Mouse (Mus musculus): ENCODE measurements around the gene Senp6.
"Not testable (repeated sequence)": the region's sequence is repeated elsewhere in the genome, so short reads cannot be mapped to it uniquely, and the experiment has no call there.

Senp6 gene

DNA sequence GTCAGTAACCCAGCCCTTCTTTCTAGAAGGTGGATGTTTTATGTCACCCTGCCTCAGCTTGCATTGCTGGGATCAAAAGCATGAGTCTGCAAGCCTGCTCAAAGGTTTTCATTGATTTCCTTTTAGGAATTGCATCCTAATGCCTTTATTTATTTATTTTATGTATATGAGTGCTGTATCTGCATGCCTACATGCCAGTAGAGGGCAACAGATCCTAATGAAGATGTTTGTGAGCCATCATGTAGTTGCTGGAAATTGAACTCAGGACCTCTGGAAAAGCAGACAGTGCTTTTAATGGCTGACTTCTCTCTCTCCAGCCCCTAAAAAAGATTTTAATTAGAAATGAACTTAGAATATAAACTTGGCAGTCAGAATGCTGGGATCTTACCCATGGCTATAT, 8.2 kb downstream of the Senp6 start:
- no peak for DNase-seq (ENCODE audit: low spot score in 2 of 2)

DNA sequence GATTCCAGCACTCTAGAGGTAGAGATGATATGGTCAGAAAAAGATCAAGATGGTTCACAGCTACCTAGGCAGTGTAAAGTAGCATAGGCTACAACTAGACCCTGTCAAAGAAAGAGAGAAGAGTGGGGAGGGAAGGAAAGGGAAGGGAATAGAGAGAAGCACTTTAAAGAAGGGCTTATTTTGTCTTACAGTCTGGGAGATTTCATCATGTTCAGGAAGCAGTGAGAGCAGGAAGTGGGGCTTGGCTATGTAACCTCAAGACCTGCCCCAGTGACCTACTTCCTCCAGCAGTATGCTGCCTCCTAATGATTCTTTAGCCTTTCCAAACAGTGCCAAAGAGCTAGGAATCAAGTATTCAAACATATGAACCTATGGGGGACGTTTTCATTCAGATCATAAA, 14.2 kb downstream of the Senp6 start:
- DNase-seq (ENCODE audit: low spot score in 2 of 2), result no peak

DNA sequence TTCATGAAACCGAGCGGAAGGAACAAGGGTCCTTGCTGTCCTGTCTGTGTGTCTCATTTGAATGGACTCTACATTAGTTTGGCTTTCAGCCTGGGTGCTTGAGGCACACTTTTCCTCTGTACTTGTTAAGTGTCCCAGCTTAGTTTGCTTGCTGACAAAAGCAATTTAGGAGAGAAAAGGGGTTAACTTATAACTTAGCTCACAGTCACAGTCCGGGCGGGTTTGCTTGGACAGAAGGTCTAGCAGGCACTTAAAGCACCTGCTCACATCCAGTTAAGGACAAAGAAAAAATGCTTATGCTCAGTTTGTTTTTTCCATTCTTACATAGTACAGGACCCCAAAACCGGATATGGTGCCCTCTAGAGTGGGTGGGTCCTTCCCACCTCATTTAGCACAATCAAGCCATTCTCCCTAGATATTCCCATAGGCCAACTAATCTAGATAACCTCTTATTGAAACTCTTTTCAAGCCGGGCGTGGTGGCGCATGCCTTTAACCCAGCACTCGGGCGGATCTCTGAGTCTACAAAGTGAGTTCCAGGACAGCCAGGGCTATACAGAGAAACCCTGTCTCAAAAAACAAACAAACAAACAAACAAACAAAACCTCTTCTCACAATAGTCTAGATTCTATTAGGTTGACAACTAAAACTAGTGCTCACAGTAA, 17.9 kb downstream of the Senp6 start:
- no peak for DNase-seq (ENCODE audit: low spot score in 2 of 2)

DNA sequence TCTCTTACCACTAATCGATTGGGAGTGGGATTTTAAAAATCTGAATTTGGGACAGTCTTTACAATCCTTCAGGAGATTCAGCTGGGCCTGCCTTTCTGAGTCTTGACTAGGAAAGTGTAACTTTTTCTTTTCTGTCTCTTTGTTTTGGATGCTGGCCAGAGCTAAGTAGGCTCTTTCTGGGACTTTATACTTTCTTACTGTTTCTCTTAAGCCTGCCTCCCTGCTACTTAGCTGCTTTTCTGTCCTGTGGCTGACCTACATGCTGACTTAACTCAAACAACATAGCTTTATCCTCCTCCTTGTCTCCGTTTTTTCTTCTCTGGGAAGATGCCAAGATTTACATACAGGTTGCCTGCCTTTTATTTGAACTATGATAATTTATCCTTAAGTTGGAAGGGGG, 19.0 kb downstream of the Senp6 start:
- no peak for DNase-seq (ENCODE audit: low spot score in 2 of 2)

DNA sequence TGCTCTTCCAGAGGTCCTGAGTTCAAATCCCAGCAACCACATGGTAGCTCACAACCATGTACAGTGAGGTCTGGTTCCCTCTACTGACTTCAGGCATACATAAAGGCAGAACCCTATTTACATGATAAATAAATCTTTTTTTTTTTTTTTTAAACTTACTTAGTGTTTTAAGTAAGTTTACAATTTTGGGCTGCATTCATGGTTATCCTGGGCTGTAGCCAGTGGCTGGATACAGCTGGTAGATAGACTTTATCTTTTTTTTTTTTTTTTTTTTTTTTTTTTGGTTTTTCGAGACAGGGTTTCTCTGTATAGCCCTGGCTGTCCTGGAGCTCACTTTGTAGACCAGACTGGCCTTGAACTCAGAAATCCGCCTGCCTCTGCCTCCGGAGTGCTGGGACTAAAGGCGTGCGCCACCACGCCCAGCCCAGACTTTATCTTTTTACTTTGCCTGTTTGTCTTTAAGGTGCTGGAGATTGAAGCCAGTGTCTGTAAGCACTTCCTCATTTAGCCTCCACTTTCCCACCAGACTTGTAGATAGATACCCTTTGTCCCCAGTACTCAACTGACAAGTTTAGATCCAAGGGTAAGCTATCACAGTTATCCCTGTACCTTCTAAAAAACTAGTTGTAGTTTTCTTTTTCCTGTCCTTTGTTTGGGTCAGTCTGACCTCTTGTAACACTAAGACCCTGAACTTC, 19.7 kb downstream of the Senp6 start:
- not testable (repeated sequence) for DNase-seq (ENCODE audit: low spot score in 2 of 2)

DNA sequence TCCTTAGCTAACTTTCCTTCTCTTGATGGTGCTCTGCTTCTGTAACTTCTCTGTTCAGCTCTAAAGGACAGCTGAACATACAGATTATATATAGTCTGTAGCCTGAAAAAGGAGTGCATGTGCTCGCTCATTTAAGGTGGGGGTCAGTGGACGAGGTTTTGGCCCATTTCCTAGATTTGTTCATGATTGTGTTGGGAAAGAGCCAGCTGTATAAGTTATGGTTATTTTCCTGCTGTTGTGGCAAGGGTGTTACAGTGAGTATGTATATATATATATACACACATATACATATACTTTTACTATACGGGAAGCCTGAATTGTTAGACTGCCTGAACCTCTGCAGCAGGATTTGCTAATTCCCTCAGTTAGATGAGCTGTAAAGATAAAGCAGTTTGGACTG, 22.7 kb downstream of the Senp6 start:
- no peak for DNase-seq (ENCODE audit: low spot score in 2 of 2)

DNA sequence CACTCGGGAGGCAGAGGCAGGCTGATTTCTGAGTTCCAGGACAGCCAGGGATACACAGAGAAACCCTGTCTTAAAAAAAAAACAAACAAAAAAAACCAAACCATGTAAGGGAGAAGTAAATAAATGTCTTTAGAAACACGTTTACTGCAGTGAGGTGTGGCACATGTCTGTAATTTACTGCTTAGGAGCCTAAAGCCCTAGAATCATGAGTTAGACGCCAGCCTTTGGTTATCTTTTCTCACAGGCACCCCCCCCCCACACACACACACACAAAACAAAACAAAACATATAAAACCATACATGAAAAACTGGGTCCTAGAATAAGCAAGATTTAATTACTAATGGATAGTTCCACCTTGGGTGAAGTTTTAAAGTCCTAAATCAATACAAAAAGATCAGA, 29.6 kb downstream of the Senp6 start:
- no peak for DNase-seq (ENCODE audit: low spot score in 2 of 2)

DNA sequence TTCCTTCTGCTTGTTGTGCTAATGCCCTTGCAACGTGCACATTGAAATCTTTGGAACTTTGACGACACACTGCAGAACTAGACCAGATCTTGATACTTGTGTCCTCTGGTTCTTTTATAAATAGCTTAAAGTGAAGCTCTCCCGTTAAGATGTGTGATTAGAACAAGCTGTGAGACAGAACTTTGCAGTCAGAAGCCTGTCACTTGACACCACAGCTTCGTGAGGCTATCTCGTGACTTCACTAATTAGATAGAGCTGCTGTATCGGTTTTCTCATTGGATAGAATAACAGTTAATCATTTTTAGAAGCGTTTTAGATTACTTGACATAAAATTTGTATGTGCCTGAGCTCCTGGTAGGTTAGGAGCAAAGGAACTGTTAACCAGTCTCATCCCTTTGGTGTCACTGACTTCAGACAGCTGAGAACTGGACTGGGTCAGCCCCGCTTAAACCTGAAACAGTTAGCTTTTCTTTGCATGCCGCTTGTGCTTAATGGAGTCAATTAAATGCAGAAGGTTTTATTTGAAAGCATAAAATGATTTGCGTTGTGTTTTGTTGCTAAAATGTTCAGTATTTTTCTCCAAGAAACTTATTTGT, 79.4 kb downstream of the Senp6 start:
- DNase-seq (ENCODE audit: low spot score in 2 of 2), result no peak

DNA sequence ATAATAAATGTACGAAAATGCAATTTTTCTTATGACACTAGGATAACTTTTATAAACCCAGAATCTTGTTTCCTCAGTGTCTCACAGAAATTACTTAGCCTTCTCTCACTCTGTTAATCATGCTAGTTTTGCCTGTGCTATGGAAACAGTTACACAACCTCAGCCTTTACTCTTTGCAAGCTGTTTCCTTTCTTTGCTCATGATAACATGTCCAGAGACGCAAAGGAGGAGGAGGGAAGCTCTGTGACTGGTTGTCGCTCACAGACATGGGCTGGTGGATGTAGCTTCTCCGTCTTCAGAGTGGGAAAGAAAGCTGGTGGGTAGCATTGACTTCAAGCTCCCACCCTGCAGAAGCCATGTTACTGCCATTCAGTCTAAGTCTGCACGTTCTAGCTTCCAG, 82.9 kb downstream of the Senp6 start:
- no peak for DNase-seq (ENCODE audit: low spot score in 2 of 2)

DNA sequence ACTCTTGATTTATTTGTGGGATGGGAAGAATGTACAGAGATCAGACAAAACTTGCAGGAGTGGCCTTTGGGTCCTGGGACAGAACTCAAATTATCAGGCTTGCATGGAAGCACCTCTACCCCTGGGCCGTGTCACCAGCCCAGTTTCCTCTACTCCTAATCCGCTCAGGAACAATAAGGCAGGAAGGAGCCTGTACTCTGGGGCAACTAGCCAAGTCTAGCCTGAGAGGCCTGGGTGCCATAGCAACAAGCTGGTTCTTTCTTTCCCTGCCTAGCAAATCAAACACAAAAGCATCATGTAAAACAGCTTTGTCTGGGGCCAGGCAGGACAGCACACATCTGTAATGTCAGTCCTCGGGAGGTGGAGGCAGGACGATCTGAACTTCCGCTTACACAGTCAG, 88.6 kb downstream of the Senp6 start:
- DNase-seq (ENCODE audit: low spot score in 2 of 2), result peak; percentile 34 to 45

DNA sequence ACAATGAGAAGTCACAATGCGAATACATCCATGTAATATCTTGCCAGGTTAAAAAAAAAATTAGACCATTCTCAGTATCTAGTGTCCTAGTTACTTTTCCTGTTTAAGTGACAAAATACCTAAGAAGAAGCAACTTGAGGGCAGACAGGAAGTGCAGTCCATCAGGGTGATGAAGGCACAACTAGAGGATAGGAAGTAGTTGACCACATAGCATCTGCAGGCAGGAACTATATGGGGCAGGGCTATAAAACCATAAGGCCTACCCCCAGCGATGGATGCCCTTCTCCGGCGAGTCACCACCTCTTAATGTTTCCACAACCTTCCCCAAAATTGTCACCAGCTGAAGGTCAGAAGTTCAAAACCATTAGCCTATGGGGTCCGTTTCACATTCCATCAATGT, 90.1 kb downstream of the Senp6 start:
- no peak for DNase-seq (ENCODE audit: low spot score in 2 of 2)

DNA sequence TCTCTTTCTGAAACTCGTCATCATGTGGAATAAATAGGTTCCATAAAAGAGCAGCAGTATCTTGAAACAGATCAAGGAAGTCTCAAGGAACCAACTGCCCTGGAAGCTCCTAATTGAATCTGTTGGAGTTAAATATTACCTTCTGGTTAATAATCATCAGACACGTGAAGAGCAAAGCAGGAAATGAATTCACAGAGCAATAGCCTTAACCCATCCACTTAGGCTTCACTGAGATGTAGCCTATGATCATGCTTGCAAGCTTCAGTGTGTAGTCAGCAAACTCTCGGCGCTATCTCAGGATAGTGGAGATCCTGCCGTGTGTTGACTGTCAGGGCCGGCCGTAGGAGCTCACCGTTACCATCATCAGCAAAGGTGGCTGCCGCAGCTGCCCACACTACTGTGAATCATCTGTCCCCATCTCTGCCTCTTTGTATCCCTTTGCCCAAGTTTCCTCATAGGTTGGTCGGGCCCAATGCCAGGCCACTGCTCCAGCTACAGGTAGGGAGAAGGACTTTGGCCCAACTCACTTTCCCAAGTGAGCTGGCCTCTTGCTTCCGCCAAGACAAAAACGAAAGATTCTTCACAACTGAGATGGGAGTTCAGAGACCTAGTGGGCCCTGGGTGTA, 91.2 kb downstream of the Senp6 start:
- DNase-seq (ENCODE audit: low spot score in 2 of 2), result no peak

DNA sequence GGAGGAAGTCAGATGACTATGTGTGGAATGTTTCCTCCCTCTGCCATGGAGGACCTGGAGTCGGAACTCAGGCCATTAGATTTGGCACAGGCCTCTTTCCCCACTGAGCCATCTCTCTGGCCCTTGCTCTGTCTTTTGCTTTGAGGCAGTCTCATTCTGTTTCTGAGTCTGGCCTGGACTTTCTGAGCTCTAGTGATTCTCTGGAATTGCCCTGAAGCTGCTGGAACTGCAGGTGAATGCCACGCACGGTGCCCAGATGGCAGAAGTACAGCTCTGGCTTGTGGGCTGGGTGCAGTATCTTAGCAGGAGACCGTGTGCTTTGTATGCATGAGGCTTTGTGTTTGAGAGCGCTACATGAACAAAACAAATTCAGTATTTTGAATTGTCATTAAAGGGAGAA, 92.2 kb downstream of the Senp6 start:
- DNase-seq (ENCODE audit: low spot score in 2 of 2), result no peak

DNA sequence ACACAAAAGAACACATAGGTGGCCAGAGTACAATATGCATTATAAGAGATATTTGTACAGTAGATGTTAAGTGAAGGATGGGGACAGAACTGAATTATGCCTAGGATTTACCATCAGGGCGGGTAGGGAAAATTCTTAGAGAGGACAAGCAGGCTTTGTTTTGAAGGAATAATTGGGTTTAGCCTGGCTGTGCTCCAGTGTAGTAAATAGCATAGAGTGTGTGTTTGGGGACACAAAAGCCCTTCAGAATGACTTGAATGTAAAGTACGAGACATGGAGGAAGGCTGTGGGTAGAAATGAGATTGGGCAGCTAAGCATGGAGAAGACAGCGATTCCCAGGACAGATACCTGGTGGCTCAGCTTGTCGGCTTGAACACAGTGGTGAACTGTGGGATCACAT, 94.7 kb downstream of the Senp6 start:
- no peak for DNase-seq (ENCODE audit: low spot score in 2 of 2)

DNA sequence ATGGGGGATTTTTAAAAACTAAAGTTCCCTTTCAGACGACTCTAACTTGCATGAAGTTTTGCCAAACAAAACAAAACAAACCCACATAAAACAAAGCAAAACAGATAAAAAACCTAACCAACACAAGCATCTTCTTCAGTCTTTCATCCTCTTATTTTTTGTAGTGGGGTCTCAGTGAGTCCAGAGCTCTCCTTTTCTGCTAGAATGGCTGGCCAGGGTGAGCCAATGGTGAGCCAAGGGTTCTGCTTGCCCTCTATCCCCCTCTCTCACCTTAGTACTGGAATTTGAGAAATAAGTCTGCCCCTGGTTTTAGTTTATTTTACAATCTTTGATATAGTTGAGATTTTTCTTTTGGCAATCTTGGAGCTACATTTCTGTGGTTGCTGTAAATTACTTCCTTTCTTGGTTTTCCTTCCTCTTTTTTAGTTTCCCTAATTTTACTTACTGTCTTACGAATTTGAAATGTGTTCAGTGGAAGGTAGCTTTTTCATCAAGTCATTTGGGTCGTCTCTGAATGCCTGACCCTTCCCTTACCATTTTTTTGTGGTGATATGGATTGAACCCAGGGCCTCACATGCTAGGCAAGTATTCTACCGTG, 96.5 kb downstream of the Senp6 start:
- DNase-seq (ENCODE audit: low spot score in 2 of 2), result no peak

DNA sequence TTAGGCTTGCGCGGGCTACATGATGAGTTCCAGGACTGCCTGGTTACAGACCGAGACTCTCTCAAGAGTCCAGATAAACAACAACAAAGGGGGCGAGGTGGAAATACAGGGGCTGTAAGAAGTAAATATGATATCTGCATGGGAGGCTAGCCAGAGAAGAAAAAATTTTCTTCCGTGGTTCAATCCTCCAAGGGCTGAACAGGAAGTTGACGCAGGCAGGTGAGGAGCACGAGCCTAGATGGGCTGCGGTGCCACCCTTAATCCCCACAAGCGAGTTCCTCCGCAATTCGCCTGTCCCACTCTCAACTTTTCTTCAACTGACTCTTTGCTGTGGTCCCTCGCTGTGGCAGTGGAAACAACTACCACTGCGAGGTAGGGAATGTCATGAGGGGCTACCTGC, 97.5 kb downstream of the Senp6 start:
- DNase-seq (ENCODE audit: low spot score in 2 of 2), result no peak

DNA sequence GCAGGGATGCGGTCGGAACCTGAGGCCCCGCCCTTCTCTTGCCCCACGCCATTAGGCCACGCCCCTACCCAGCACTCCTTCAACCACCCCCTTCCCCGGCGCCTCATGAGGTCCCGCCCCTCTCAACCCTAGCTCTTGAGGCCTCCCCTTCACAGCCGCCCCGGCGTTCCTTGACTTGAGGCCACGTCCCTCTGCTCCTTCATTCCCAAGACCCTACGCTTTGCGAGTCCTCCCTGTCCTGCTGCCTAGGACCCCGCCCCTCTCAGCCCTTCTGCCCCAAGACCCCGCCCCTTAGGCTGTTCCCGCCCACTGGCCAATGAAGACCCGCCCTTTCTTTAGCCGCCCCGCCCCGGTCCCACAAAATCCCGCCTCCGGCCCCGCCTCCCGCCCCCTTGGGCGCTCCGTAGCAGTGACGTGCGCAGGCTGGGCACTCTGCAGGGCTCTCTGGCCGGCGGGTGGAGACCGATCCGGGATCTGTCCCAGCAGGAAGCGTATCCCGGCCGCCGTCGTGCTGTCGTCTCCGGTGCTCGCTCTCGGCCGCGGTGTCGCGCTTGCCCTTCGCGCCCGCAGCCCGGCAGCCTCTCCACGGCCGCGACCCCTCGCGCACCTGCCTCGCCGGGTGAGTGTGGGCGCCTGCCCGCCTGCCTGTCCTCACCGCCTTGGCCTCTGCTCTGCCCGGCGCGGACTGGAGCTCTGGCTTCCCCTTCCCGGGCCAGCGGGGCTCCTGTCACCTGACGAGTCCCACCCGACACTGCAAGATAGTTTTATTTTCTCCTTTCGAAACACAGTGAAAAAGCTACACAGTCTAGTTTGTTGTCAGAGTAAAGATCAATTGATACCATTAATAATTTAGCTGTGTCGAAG, 98.1 kb downstream of the Senp6 start, which contains the start of gene Myo6:
Gene Myo6, plus strand, starts transcription at position 421 of the 864 bp plus-strand sequence.
- peak; percentile 90 for DNase-seq (ENCODE audit: low spot score in 2 of 2)

DNA sequence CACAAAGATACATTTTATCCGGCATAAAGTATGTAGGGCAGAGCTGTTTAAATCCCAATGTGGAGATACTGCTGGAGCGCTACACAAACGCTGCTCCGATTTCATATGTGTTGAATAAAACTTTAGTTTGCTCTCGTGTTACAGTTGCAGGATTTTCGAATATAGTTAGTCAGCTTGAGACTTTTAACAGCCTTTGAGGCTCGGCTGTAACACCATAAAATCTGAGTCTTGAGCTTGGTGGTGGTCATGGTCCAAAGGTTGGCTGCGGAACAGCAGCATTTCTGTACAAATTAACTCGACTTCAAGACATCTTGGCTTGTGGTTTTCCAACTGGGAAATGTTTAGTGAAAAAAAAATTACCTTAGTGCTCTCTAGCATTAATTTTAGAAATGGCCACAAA, 99.0 kb downstream of the Senp6 start:
- no peak for DNase-seq (ENCODE audit: low spot score in 2 of 2)

DNA sequence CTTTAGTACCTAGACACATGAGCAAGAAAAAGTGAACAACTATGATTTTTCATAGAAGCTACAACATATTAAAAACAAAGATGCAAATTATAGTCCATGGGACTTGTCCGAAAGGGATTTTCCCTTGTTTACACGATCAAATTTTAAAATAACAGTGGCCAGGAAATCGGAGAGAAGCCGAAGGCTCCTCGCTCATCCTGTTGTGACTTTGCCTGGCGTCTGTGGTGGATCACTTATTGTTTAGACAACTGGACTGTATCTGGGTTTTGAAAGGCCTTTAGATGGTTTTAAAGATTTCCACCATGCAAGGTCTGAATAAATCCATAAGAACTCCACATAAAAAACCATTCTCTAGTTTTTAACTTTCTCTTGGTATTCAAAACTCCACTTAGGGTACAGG, 99.7 kb downstream of the Senp6 start:
- DNase-seq (ENCODE audit: low spot score in 2 of 2), result no peak

DNA sequence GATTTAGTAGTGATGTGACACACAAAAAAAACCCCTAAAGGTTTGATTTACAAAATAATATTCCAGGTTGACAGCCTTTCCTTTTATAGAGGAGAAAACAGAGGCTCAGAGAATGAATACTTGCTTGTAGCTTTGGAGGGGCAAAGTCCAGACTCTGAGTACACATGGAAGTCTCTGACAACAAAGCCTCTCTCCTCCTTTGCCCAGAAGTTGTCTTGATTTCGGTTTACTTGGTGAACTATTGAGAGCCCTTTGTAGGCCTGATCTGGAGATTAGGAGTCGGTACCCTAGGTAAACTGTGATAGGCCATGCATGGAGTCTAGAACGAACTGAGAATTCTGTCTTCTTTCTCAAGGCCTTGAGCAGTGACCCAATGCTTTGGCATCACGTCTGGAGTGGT, 100.4 kb downstream of the Senp6 start:
- no peak for DNase-seq (ENCODE audit: low spot score in 2 of 2)

DNA sequence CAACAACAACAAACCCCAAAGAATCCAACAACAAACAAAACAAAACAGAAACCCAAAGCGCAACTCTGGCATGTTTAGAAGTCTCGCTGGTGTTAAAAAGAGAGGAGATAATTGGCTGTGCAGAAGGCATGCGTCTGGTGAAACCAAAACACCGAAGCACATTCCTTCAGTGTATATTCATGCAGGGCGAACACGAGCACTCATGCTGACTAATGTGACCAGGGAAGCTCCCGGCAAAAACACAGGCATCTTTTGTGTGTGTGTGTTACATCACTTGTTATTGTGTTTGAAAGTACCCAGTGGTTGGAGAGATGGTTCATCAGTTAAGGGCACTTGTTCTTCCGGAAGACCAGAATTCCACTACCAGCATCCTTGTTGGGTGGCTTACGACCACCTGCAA, 102.8 kb downstream of the Senp6 start:
- DNase-seq (ENCODE audit: low spot score in 2 of 2), result no peak

Measured in right cerebral cortex, postnatal 36 days (tissue).